Mouse (Mus musculus): ENCODE measurements at regions not wholly inside any gene's neighbourhood (a gene's known extent, or its start where the extent isn't known, plus 50 kb on each side); places are given as distances from the start of the nearest gene placed in this dataset.

GRCm38 (mm10) chr8:42026934-42027333 is 610.1 kb upstream of the Frg1 start:
- no peak overlapping the region for H3K4me3 ChIP-seq (replicated peaks; ENCODE audit: low read length)
- no peaks in the 10 kb centered on the region for H3K36me3 ChIP-seq (ENCODE audit: control insufficient read depth, insufficient read depth)
- WGBS = 87% methylated on average over 1 of the region's 1 CpGs
- H3K4me1 ChIP-seq (replicated peaks; ENCODE audit: control insufficient read depth, insufficient read depth, low read length) = no peaks in the 10 kb centered on the region
- no peaks in the 10 kb centered on the region for H3K9me3 ChIP-seq (ENCODE audit: control insufficient read depth, low read length)
- no peak overlapping the region for H3K27ac ChIP-seq (ENCODE audit: low read length)
- no peak overlapping the region for H3K4me2 ChIP-seq (ENCODE audit: low read length)
- no peaks in the 10 kb centered on the region for H3K27me3 ChIP-seq (replicated peaks; ENCODE audit: control insufficient read depth, insufficient read depth, low read length)
- no peak overlapping the region for H3K9ac ChIP-seq (replicated peaks; ENCODE audit: low read depth, low read length)
- no peak for ATAC-seq

DNA sequence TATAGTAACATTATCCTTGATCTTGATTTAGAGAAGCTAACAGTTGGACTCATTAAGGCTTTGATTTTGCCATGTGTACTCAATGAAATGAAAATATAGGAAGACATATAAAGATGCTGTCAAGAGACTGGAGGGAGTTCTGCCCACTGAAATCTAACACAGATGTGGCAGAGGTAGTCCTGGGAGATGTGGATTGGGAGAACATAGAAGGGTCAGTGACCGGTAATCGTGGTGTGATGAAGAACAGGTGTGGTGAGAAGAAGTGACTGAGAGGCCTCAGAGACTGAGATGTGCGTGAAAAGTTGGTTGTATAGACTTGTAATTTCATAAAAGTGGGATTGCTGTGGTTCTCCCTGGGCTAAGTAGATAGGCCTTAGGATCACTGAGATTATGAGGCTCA is 600.9 kb upstream of the Frg1 start:
- no peaks in the 10 kb centered on the region for H3K36me3 ChIP-seq (ENCODE audit: control insufficient read depth, insufficient read depth)
- no peak overlapping the region for H3K27ac ChIP-seq (ENCODE audit: low read length)
- WGBS = 86% methylated on average over 3 of the region's 3 CpGs
- H3K4me1 ChIP-seq (replicated peaks; ENCODE audit: control insufficient read depth, insufficient read depth, low read length) = no peaks in the 10 kb centered on the region
- H3K27me3 ChIP-seq (replicated peaks; ENCODE audit: control insufficient read depth, insufficient read depth, low read length) = no peaks in the 10 kb centered on the region
- ATAC-seq = no peak
- H3K9ac ChIP-seq (replicated peaks; ENCODE audit: low read depth, low read length) = no peak overlapping the region
- no peaks in the 10 kb centered on the region for H3K9me3 ChIP-seq (ENCODE audit: control insufficient read depth, low read length)
- H3K4me3 ChIP-seq (replicated peaks; ENCODE audit: low read length) = no peak overlapping the region
- H3K4me2 ChIP-seq (ENCODE audit: low read length) = no peak overlapping the region

- Histone ChIP-seq H3K4me3 (replicated peaks; ENCODE audit: low read length) (no peak overlapping the region), H3K27me3 (replicated peaks; ENCODE audit: control insufficient read depth, insufficient read depth, low read length) (no peaks in the 10 kb centered on the region), H3K36me3 (ENCODE audit: control insufficient read depth, insufficient read depth) (no peaks in the 10 kb centered on the region), H3K27ac (ENCODE audit: low read length) (no peak overlapping the region), H3K9me3 (ENCODE audit: control insufficient read depth, low read length) (no peaks in the 10 kb centered on the region), H3K9ac (replicated peaks; ENCODE audit: low read depth, low read length) (no peak overlapping the region), H3K4me2 (ENCODE audit: low read length) (no peak overlapping the region), H3K4me1 (replicated peaks; ENCODE audit: control insufficient read depth, insufficient read depth, low read length) (no peaks in the 10 kb centered on the region)
- no peak for ATAC-seq
Observed at GRCm38 (mm10) chr8:42003170-42003569, 586.3 kb upstream of the Frg1 start.

- 40% methylated on average over 8 of the region's 8 CpGs for WGBS
- Histone ChIP-seq H3K27ac (ENCODE audit: low read length) (no peak overlapping the region), H3K4me2 (ENCODE audit: low read length) (no peak overlapping the region), H3K27me3 (replicated peaks; ENCODE audit: control insufficient read depth, insufficient read depth, low read length) (no peaks in the 10 kb centered on the region), H3K9ac (replicated peaks; ENCODE audit: low read depth, low read length) (no peak overlapping the region), H3K9me3 (ENCODE audit: control insufficient read depth, low read length) (no peaks in the 10 kb centered on the region), H3K4me3 (replicated peaks; ENCODE audit: low read length) (no peak overlapping the region), H3K4me1 (replicated peaks; ENCODE audit: control insufficient read depth, insufficient read depth, low read length) (no peaks in the 10 kb centered on the region), H3K36me3 (ENCODE audit: control insufficient read depth, insufficient read depth) (no peaks in the 10 kb centered on the region)
- peak; percentile 38; the same call in 1 of the 2 replicates for ATAC-seq
Observed at GRCm38 (mm10) chr8:41989040-41989501, 572.2 kb upstream of the Frg1 start.

DNA sequence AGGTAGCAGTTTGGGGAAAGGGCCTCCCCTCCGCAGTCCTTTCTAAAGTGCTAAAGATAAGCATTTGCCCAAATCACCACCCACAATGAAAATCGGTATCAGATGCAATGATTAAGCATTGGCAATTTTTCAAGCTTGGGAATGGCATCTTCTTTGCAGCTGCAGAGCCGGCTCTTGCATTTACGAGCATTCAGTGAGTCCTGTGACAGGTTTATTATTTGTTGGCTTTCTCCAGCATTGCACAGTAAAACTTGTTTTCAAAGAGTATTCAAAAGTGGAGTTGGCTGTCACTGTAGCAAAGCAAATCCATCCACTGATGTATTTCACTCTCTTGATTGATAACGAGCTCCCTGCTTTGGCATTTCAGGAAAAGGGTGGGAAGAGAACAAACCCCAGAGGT is 571.3 kb upstream of the Frg1 start:
- Histone ChIP-seq H3K27ac (ENCODE audit: low read length) (no peak overlapping the region), H3K36me3 (ENCODE audit: control insufficient read depth, insufficient read depth) (no peaks in the 10 kb centered on the region), H3K9me3 (ENCODE audit: control insufficient read depth, low read length) (no peaks in the 10 kb centered on the region), H3K4me1 (replicated peaks; ENCODE audit: control insufficient read depth, insufficient read depth, low read length) (no peaks in the 10 kb centered on the region), H3K4me2 (ENCODE audit: low read length) (no peak overlapping the region), H3K9ac (replicated peaks; ENCODE audit: low read depth, low read length) (no peak overlapping the region), H3K4me3 (replicated peaks; ENCODE audit: low read length) (no peak overlapping the region), H3K27me3 (replicated peaks; ENCODE audit: control insufficient read depth, insufficient read depth, low read length) (no peaks in the 10 kb centered on the region)
- ATAC-seq = no peak
- 30% methylated on average over 5 of the region's 5 CpGs for WGBS

DNA sequence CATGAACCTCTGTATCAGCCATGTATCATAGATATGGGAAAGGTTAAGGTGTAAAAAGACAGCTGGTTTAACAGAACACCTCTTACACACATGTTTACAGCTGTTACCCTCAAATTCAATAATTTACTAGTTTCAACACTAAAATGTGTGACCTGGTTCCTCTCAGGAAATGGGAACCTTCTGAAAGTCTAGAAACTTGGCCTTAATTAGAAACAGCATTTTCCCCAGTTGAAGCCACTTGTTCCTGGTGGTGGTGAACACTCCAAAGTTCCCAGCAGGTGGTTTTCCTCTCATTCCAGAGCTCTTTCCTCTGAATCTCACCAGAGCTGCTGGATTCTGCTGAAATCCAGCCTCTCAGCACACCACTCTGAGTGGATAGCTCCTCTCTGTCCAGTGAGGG is 570.5 kb upstream of the Frg1 start:
- no peak overlapping the region for H3K27ac ChIP-seq (ENCODE audit: low read length)
- no peak for ATAC-seq
- no peaks in the 10 kb centered on the region for H3K9me3 ChIP-seq (ENCODE audit: control insufficient read depth, low read length)
- H3K27me3 ChIP-seq (replicated peaks; ENCODE audit: control insufficient read depth, insufficient read depth, low read length) = no peaks in the 10 kb centered on the region
- H3K36me3 ChIP-seq (ENCODE audit: control insufficient read depth, insufficient read depth) = no peaks in the 10 kb centered on the region
- H3K4me1 ChIP-seq (replicated peaks; ENCODE audit: control insufficient read depth, insufficient read depth, low read length) = no peaks in the 10 kb centered on the region
- no peak overlapping the region for H3K4me2 ChIP-seq (ENCODE audit: low read length)
- no peak overlapping the region for H3K4me3 ChIP-seq (replicated peaks; ENCODE audit: low read length)
- no peak overlapping the region for H3K9ac ChIP-seq (replicated peaks; ENCODE audit: low read depth, low read length)

- no peaks in the 10 kb centered on the region for H3K27me3 ChIP-seq (replicated peaks; ENCODE audit: control insufficient read depth, insufficient read depth, low read length)
- H3K4me1 ChIP-seq (replicated peaks; ENCODE audit: control insufficient read depth, insufficient read depth, low read length) = no peaks in the 10 kb centered on the region
- H3K9ac ChIP-seq (replicated peaks; ENCODE audit: low read depth, low read length) = no peak overlapping the region
- H3K4me2 ChIP-seq (ENCODE audit: low read length) = no peak overlapping the region
- H3K4me3 ChIP-seq (replicated peaks; ENCODE audit: low read length) = no peak overlapping the region
- no peak for ATAC-seq
- no peak overlapping the region for H3K27ac ChIP-seq (ENCODE audit: low read length)
- 79% methylated on average over 2 of the region's 2 CpGs for WGBS
- no peaks in the 10 kb centered on the region for H3K36me3 ChIP-seq (ENCODE audit: control insufficient read depth, insufficient read depth)
- no peaks in the 10 kb centered on the region for H3K9me3 ChIP-seq (ENCODE audit: control insufficient read depth, low read length)
Observed at GRCm38 (mm10) chr8:41972416-41972815, 555.5 kb upstream of the Frg1 start.

DNA sequence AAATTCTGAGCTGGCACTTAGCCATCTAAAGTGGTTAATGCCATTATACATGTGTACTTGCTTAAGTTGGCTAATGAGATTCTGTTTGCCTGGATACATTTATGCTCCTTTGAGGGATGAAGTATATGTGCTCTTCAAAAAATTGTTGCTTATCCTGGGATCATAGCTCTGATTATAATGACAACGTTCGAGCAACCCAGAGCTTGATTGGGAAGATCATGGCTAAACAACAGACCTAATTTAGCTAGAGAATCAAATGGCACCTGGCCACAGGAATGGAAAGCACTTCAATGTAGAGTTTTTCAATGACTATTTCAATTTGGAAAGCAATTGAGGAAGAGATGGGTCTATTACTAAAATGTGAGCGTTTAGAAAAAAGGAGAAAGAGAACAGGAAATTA is 553.7 kb upstream of the Frg1 start:
- ATAC-seq = no peak
- H3K4me1 ChIP-seq (replicated peaks; ENCODE audit: control insufficient read depth, insufficient read depth, low read length) = no peaks in the 10 kb centered on the region
- no peak overlapping the region for H3K27ac ChIP-seq (ENCODE audit: low read length)
- 44% methylated on average over 3 of the region's 3 CpGs for WGBS
- no peaks in the 10 kb centered on the region for H3K9me3 ChIP-seq (ENCODE audit: control insufficient read depth, low read length)
- no peaks in the 10 kb centered on the region for H3K36me3 ChIP-seq (ENCODE audit: control insufficient read depth, insufficient read depth)
- no peak overlapping the region for H3K4me3 ChIP-seq (replicated peaks; ENCODE audit: low read length)
- H3K9ac ChIP-seq (replicated peaks; ENCODE audit: low read depth, low read length) = no peak overlapping the region
- H3K27me3 ChIP-seq (replicated peaks; ENCODE audit: control insufficient read depth, insufficient read depth, low read length) = no peaks in the 10 kb centered on the region
- H3K4me2 ChIP-seq (ENCODE audit: low read length) = no peak overlapping the region

- ATAC-seq = no peak
- Histone ChIP-seq H3K27me3 (replicated peaks; ENCODE audit: control insufficient read depth, insufficient read depth, low read length) (no peaks in the 10 kb centered on the region), H3K9me3 (ENCODE audit: control insufficient read depth, low read length) (no peaks in the 10 kb centered on the region), H3K36me3 (ENCODE audit: control insufficient read depth, insufficient read depth) (no peaks in the 10 kb centered on the region), H3K4me1 (replicated peaks; ENCODE audit: control insufficient read depth, insufficient read depth, low read length) (no peaks in the 10 kb centered on the region), H3K9ac (replicated peaks; ENCODE audit: low read depth, low read length) (no peak overlapping the region), H3K27ac (ENCODE audit: low read length) (no peak overlapping the region), H3K4me3 (replicated peaks; ENCODE audit: low read length) (no peak overlapping the region), H3K4me2 (ENCODE audit: low read length) (no peak overlapping the region)
- 80% methylated on average over 3 of the region's 3 CpGs for WGBS
Observed at GRCm38 (mm10) chr8:41969408-41969807, 552.5 kb upstream of the Frg1 start.

- no peak overlapping the region for H3K27ac ChIP-seq (ENCODE audit: low read length)
- H3K36me3 ChIP-seq (ENCODE audit: control insufficient read depth, insufficient read depth) = no peaks in the 10 kb centered on the region
- H3K9me3 ChIP-seq (ENCODE audit: control insufficient read depth, low read length) = no peaks in the 10 kb centered on the region
- no peak overlapping the region for H3K9ac ChIP-seq (replicated peaks; ENCODE audit: low read depth, low read length)
- ATAC-seq = no peak
- no peaks in the 10 kb centered on the region for H3K27me3 ChIP-seq (replicated peaks; ENCODE audit: control insufficient read depth, insufficient read depth, low read length)
- H3K4me3 ChIP-seq (replicated peaks; ENCODE audit: low read length) = no peak overlapping the region
- no peaks in the 10 kb centered on the region for H3K4me1 ChIP-seq (replicated peaks; ENCODE audit: control insufficient read depth, insufficient read depth, low read length)
- no peak overlapping the region for H3K4me2 ChIP-seq (ENCODE audit: low read length)
Observed at GRCm38 (mm10) chr8:41964088-41964487, 547.2 kb upstream of the Frg1 start.
